Mouse (Mus musculus): ENCODE data around the gene Rhox2c.
"Not testable (repeated sequence)": the region's sequence is repeated elsewhere in the genome, so short reads cannot be mapped to it uniquely, and the experiment has no call there.

The Rhox2c gene

DNA sequence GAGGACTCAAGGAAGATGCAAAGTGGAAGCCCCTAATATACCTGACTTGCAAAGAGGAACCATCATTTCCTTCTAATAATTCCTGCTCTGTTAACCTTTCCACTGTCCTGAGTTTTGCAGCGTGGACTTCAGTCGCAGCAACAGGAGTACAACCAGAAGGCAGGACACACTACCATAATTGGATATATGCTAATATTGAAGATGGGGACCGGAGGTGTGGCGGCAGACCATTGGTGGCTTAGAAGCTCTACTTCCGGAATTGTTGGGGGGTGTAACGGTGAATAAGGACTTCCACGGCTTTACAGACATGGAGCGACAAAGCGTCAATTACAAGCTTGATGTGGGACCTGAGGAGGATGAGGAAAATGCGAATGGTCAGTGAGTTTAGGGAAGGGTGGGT is at the start of gene Rhox2c:
Gene Rhox2c (plus strand): TSS at position 301 of the 400 bp plus-strand sequence.
- DNase-seq (ENCODE audit: low read depth, low spot score), result not testable (repeated sequence)

DNA sequence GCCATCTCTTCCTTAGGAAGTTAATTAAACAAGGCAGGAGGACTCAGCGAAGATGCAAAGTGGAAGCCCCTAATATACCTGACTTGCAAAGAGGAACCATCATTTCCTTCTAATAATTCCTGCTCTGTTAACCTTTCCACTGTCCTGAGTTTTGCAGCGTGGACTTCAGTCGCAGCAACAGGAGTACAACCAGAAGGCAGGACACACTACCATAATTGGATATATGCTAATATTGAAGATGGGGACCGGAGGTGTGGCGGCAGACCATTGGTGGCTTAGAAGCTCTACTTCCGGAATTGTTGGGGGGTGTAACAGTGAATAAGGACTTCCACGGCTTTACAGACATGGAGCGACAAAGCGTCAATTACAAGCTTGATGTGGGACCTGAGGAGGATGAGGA is 41.7 kb upstream of the Rhox2c start, which contains the start of gene Rhox2b:
Gene Rhox2b (plus strand): TSS at position 301 of the 400 bp plus-strand sequence.
- not testable (repeated sequence) for DNase-seq (ENCODE audit: low read depth, low spot score)

GRCm38 (mm10) chrX:37432194-37432593 is 21.3 kb upstream of the Rhox2c start, which contains the start of gene Rhox4b:
Gene Rhox4b, plus strand, starts transcription at chrX:37432494.
- not testable (repeated sequence) for DNase-seq (ENCODE audit: low read depth, low spot score)

- DNase-seq (ENCODE audit: low read depth, low spot score), result not testable (repeated sequence)
Observed at GRCm38 (mm10) chrX:37458285-37458684, 4.8 kb downstream of the Rhox2c start, which contains the start of gene Rhox3c. Gene Rhox3c, plus strand, starts transcription at chrX:37458585.

GRCm38 (mm10) chrX:37480037-37480436 is 26.6 kb downstream of the Rhox2c start, which contains the start of gene Rhox4c:
Gene Rhox4c, plus strand, starts transcription at chrX:37480337.
- not testable (repeated sequence) for DNase-seq (ENCODE audit: low read depth, low spot score)

GRCm38 (mm10) chrX:37514059-37514458 is 60.6 kb downstream of the Rhox2c start, which contains the start of gene Rhox4d:
Gene Rhox4d, plus strand, starts transcription at chrX:37514359.
- DNase-seq (ENCODE audit: low read depth, low spot score), result not testable (repeated sequence)

Measured in brain, embryonic 18.5 days (tissue).